Mouse (Mus musculus) mammary gland, adult 2 months (tissue): ENCODE results near the gene Gm3636. TPM values are rescaled to one million over a fixed set of nuclear protein-coding genes. Genes with fewer than 3 reads are reported as not detected.

Source experiments
- polyA plus RNA-seq: library from polyadenylated mRNA; depleted of rRNA; stranded (reverse); fragments of >200 nt; gene quantifications from 2 replicates; pipeline ENCODE4 v1.2.3, GENCODE M21; 2012; ENCODE audit warnings: low replicate concordance; rRNA removed

Gm3636 gene
- 0.30 and 0.69 TPM in 2 replicates for polyA plus RNA-seq

GRCm38 (mm10) chr14:6742232-6742631 is at the start of gene Gm3636:
Gm3636 (minus strand) TSS chr14:6742332.

GRCm38 (mm10) chr14:6774311-6774710 is 32.2 kb upstream of the Gm3636 start, which contains the start of gene Gm8362:
Gm8362 (minus strand) TSS chr14:6774411.

GRCm38 (mm10) chr14:6720151-6720550 is 22.0 kb downstream of the Gm3636 start, which contains the start of gene Gm8050:
Gm8050 (minus strand) TSS chr14:6720251.

Other genes with a start within 250 kb of the Gm3636 start
- gene Gm8356, start 205.0 kb downstream of the Gm3636 start, polyA plus RNA-seq: not detected in 2 replicates
- not detected in 2 replicates for gene Gm3629, start 151.7 kb downstream of the Gm3636 start, polyA plus RNA-seq
- gene Gm3460, start 119.9 kb downstream of the Gm3636 start, polyA plus RNA-seq: not detected in 2 replicates
- not detected in 2 replicates for gene Gm10251, start 58.2 kb downstream of the Gm3636 start, polyA plus RNA-seq
- gene Gm8050, start 22.1 kb downstream of the Gm3636 start, polyA plus RNA-seq: not detected in 2 replicates
- gene Gm8362, start 32.1 kb upstream of the Gm3636 start, polyA plus RNA-seq: not detected in 2 replicates
- gene Gm3642, start 98.0 kb upstream of the Gm3636 start, polyA plus RNA-seq: not detected in 2 replicates
- 0.37 TPM in 1 of 2 replicates, not detected in the other for gene Gm3667, start 147.6 kb upstream of the Gm3636 start, polyA plus RNA-seq
- not detected in 2 replicates for gene Gm6356, start 231.5 kb upstream of the Gm3636 start, polyA plus RNA-seq